In the genomic region with DNA sequence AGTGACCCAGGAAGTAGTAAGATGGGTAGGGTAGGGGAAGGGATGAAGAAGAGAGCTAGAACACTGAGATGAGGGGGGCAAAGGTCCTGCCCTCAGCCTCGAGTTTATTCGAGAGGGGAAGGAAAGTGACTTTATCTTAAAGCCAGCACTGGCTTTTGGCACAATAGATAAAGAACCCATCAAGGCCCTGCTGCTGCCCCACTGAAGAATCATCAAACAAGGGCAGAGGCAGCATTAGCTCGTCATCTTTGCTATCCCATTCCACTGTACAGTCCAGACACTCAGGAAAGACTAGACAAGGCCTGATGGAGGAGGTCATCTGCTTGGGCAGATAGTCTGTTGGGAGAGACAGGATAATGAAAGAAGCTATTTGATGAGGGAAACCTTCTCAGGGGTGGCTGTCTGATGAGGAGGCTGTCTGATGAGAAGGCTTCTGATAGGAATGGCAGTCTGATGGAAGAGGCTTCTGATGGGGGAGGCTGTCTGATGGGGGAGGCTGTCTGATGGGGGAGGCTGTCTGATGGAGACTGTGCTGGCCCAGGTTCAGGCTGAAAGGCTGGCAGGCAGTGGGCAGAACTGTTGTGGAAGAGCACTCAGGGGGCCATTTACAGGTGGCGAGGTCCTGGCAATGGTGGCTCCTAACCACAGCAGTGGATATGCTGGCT, we compare ENCODE assay signal across 12 mouse cellular contexts. TPM values are rescaled to one million over a fixed set of nuclear protein-coding genes. Genes with fewer than 3 reads are reported as not detected.
A peak's percentile ranks its signal among the peaks of the same experiment; 100 is the strongest.
DNase-seq lines count a peak whose midpoint lies in the region; ATAC-seq and TF ChIP-seq lines count a peak whose summit lies in the region.
"Had no signal": no experiment of that assay in that cellular context is flagged by ENCODE, and none has a peak within 500 bp of the region (broad histone marks: within the 10 kb centered on the region; RNA-seq: fewer than 3 reads in every experiment).

No protein-coding gene starts in this region.

- H3K4me2 ChIP-seq in midbrain, embryonic 11.5 days, result no peak overlapping the region
- H3K4me2 ChIP-seq in limb, embryonic 12.5 days, result no peak overlapping the region
- H3K4me2 ChIP-seq: hindbrain, embryonic 12.5 days had no signal

- TF ChIP-seq CTCF in small intestine, adult 2 months (IDR thresholded peaks at IDR 0.05; ENCODE audit: extremely low read depth, insufficient read length, insufficient replicate concordance, low read depth, low read length), result no peak

- H3K4me3 ChIP-seq in midbrain, embryonic 11.5 days (ENCODE audit: low read depth, low read length), result no peak overlapping the region
- no peak overlapping the region for H3K4me3 ChIP-seq in midbrain, embryonic 10.5 days
- H3K4me3 ChIP-seq in embryonic facial prominence, embryonic 10.5 days, result no peak overlapping the region
- H3K4me3 ChIP-seq in limb, embryonic 12.5 days (replicated peaks), result no peak overlapping the region
- no peak overlapping the region for H3K4me3 ChIP-seq in small intestine, adult 2 months (ENCODE audit: low read depth, low read length)
- H3K4me3 ChIP-seq: heart, adult 2 months; hindbrain, embryonic 12.5 days had no signal

- no peak overlapping the region for H3K27ac ChIP-seq in midbrain, embryonic 11.5 days (ENCODE audit: low read depth, low read length)
- no peak overlapping the region for H3K27ac ChIP-seq in midbrain, embryonic 10.5 days (replicated peaks)
- peak overlapping the region; percentile 44; the same call in 1 of the 2 replicates for H3K27ac ChIP-seq in embryonic facial prominence, embryonic 10.5 days (replicated peaks)
- peak overlapping the region; percentile 50; the same call in 1 of the 2 replicates for H3K27ac ChIP-seq in limb, embryonic 12.5 days
- H3K27ac ChIP-seq in small intestine, adult 2 months (ENCODE audit: insufficient read depth, low read depth, low read length), result peak overlapping the region; percentile 98
- H3K27ac ChIP-seq: heart, adult 2 months; hindbrain, embryonic 12.5 days had no signal

- no peaks in the 10 kb centered on the region for H3K36me3 ChIP-seq in midbrain, embryonic 11.5 days (ENCODE audit: control insufficient read depth, insufficient read depth, low read length)
- no peaks in the 10 kb centered on the region for H3K36me3 ChIP-seq in midbrain, embryonic 10.5 days
- H3K36me3 ChIP-seq in embryonic facial prominence, embryonic 10.5 days (replicated peaks), result no peaks in the 10 kb centered on the region
- no peaks in the 10 kb centered on the region for H3K36me3 ChIP-seq in limb, embryonic 12.5 days
- no peaks in the 10 kb centered on the region for H3K36me3 ChIP-seq in small intestine, adult 2 months (ENCODE audit: control insufficient read depth, insufficient read depth, low read length)
- H3K36me3 ChIP-seq: hindbrain, embryonic 12.5 days had no signal

- ATAC-seq in midbrain, embryonic 11.5 days (ENCODE audit: low FRiP score), result no peak
- ATAC-seq in limb, embryonic 12.5 days (ENCODE audit: insufficient number of reproducible peaks, insufficient read depth, low FRiP score, low TSS enrichment, low read depth), result no peak
- ATAC-seq: CD4-positive, CD25-positive, alpha-beta regulatory T cell, adult 4 months had no signal

- no peaks in the 10 kb centered on the region for H3K27me3 ChIP-seq in midbrain, embryonic 11.5 days (ENCODE audit: control insufficient read depth, insufficient read depth, low read length)
- no peaks in the 10 kb centered on the region for H3K27me3 ChIP-seq in midbrain, embryonic 10.5 days (ENCODE audit: low read depth, poor library complexity, severe bottlenecking)
- no peaks in the 10 kb centered on the region for H3K27me3 ChIP-seq in embryonic facial prominence, embryonic 10.5 days (replicated peaks; ENCODE audit: low read depth, poor library complexity, severe bottlenecking)
- H3K27me3 ChIP-seq in limb, embryonic 12.5 days, result peaks cover 7% of the 10 kb centered on the region
- H3K27me3 ChIP-seq in small intestine, adult 2 months (ENCODE audit: control insufficient read depth, insufficient read depth, low read length), result no peaks in the 10 kb centered on the region
- H3K27me3 ChIP-seq: hindbrain, embryonic 12.5 days had no signal

- no peaks in the 10 kb centered on the region for H3K4me1 ChIP-seq in midbrain, embryonic 11.5 days (ENCODE audit: control insufficient read depth, insufficient read depth, low read length)
- H3K4me1 ChIP-seq in midbrain, embryonic 10.5 days, result no peaks in the 10 kb centered on the region
- peaks cover 5% of the 10 kb centered on the region for H3K4me1 ChIP-seq in embryonic facial prominence, embryonic 10.5 days
- peaks cover 13% of the 10 kb centered on the region for H3K4me1 ChIP-seq in limb, embryonic 12.5 days (replicated peaks)
- peaks cover 40% of the 10 kb centered on the region for H3K4me1 ChIP-seq in small intestine, adult 2 months (ENCODE audit: control insufficient read depth, insufficient read depth, insufficient read length, low read length)
- H3K4me1 ChIP-seq: hindbrain, embryonic 12.5 days had no signal

- DNase-seq in midbrain, embryonic 11.5 days (ENCODE audit: low spot score, missing footprints), result peak; percentile 61
- DNase-seq in midbrain, embryonic 10.5 days (ENCODE audit: low spot score), result no peak
- DNase-seq in embryonic facial prominence, embryonic 10.5 days (ENCODE audit: low spot score), result no peak
- DNase-seq in gastrocnemius, postnatal 4 days (ENCODE audit: low spot score in 2 of 2), result no peak
- no peak for DNase-seq in adrenal gland, adult 18-20 months (ENCODE audit: low spot score in 2 of 2)
- DNase-seq in urinary bladder, adult 18-20 months (ENCODE audit: low spot score in 2 of 2), result no peak
- DNase-seq: cerebellum, adult 2 months had no signal

- 70% methylated on average over 4 of the region's 4 CpGs for WGBS in midbrain, embryonic 11.5 days
- WGBS in midbrain, embryonic 10.5 days, result 77% methylated on average over 4 of the region's 4 CpGs
- WGBS in embryonic facial prominence, embryonic 10.5 days, result 68% methylated on average over 4 of the region's 4 CpGs
- 69% methylated on average over 4 of the region's 4 CpGs for WGBS in limb, embryonic 12.5 days
- WGBS in small intestine, adult 2 months, result 45% methylated on average over 4 of the region's 4 CpGs

- no peak overlapping the region for H3K9ac ChIP-seq in midbrain, embryonic 11.5 days (ENCODE audit: low read length)
- no peak overlapping the region for H3K9ac ChIP-seq in limb, embryonic 12.5 days (replicated peaks)
- H3K9ac ChIP-seq: hindbrain, embryonic 12.5 days had no signal

- no peak for TF ChIP-seq POLR2A in small intestine, adult 2 months (IDR thresholded peaks at IDR 0.05; ENCODE audit: low read depth, low read length)

- H3K9me3 ChIP-seq in midbrain, embryonic 11.5 days (ENCODE audit: control insufficient read depth, low read length), result no peaks in the 10 kb centered on the region
- H3K9me3 ChIP-seq in midbrain, embryonic 10.5 days (replicated peaks), result no peaks in the 10 kb centered on the region
- no peaks in the 10 kb centered on the region for H3K9me3 ChIP-seq in embryonic facial prominence, embryonic 10.5 days
- no peaks in the 10 kb centered on the region for H3K9me3 ChIP-seq in limb, embryonic 12.5 days
- H3K9me3 ChIP-seq: hindbrain, embryonic 12.5 days had no signal

RNA-seq across cellular contexts. Expression of a gene that starts 9.3 kb away (rescaled TPM):
- 0.37 and 0.68 TPM in 2 replicates for polyA plus RNA-seq in midbrain, embryonic 11.5 days (2014; fragmentation: Nextera tagmentation; extraction: Ambion mirVana)
- 0.25 and 0.53 TPM in 2 replicates for polyA plus RNA-seq in midbrain, embryonic 10.5 days (2016; fragmentation: Nextera tagmentation; extraction: Ambion mirVana)
- polyA plus RNA-seq in embryonic facial prominence, embryonic 10.5 days (2016; fragmentation: Nextera tagmentation; extraction: Ambion mirVana), result 0.69 and 1.3 TPM in 2 replicates
- 1.2 and 1.3 TPM in 2 replicates for polyA plus RNA-seq in limb, embryonic 12.5 days (2016; fragmentation: Nextera tagmentation; extraction: Ambion mirVana)
- polyA plus RNA-seq in small intestine, adult 2 months (2012; rRNA removed), result 0.20 and 0.23 TPM in 2 replicates
- total RNA-seq in gastrocnemius, postnatal 4 days (2021), result under 1 TPM; 0.42 to 0.67 TPM
- total RNA-seq in adrenal gland, adult 18-20 months (2021), result under 1 TPM in 1 of 2 experiments, not detected in 1; 0.32 TPM

RNA-seq across cellular contexts. Expression of a gene that starts 31.7 kb away (rescaled TPM):
- 16.7 and 18.4 TPM in 2 replicates for polyA plus RNA-seq in midbrain, embryonic 11.5 days (2014; fragmentation: Nextera tagmentation; extraction: Ambion mirVana)
- 9.1 and 15.3 TPM in 2 replicates for polyA plus RNA-seq in midbrain, embryonic 10.5 days (2016; fragmentation: Nextera tagmentation; extraction: Ambion mirVana)
- polyA plus RNA-seq in embryonic facial prominence, embryonic 10.5 days (2016; fragmentation: Nextera tagmentation; extraction: Ambion mirVana), result 9.5 and 11.4 TPM in 2 replicates
- polyA plus RNA-seq in limb, embryonic 12.5 days (2016; fragmentation: Nextera tagmentation; extraction: Ambion mirVana), result 17.2 and 18.5 TPM in 2 replicates
- polyA plus RNA-seq in small intestine, adult 2 months (2012; rRNA removed), result 87.2 and 413 TPM in 2 replicates
- total RNA-seq in gastrocnemius, postnatal 4 days (2021), result 1 to 10 TPM; 6.7 to 9.8 TPM
- total RNA-seq in adrenal gland, adult 18-20 months (2021), result 1 to 10 TPM; 7.2 to 7.5 TPM

RNA-seq across cellular contexts. Expression of a gene that starts 47.0 kb away (rescaled TPM):
- polyA plus RNA-seq in midbrain, embryonic 11.5 days (2014; fragmentation: Nextera tagmentation; extraction: Ambion mirVana), result 137 and 160 TPM in 2 replicates
- polyA plus RNA-seq in midbrain, embryonic 10.5 days (2016; fragmentation: Nextera tagmentation; extraction: Ambion mirVana), result 128 and 133 TPM in 2 replicates
- 124 and 134 TPM in 2 replicates for polyA plus RNA-seq in embryonic facial prominence, embryonic 10.5 days (2016; fragmentation: Nextera tagmentation; extraction: Ambion mirVana)
- 147 and 150 TPM in 2 replicates for polyA plus RNA-seq in limb, embryonic 12.5 days (2016; fragmentation: Nextera tagmentation; extraction: Ambion mirVana)
- 2.1 and 3.9 TPM in 2 replicates for polyA plus RNA-seq in small intestine, adult 2 months (2012; rRNA removed)
- total RNA-seq in gastrocnemius, postnatal 4 days (2021), result 10 to 100 TPM; 80.8 to 86.3 TPM
- 10 to 100 TPM; 56.5 to 60.9 TPM for total RNA-seq in adrenal gland, adult 18-20 months (2021)

Comparison
In these comparisons a context has a peak if more than half of its experiments do, and no peak if none do; other contexts are left out.
1. H3K27ac ChIP-seq: peak in embryonic facial prominence, embryonic 10.5 days (single experiment), limb, embryonic 12.5 days (single experiment) and small intestine, adult 2 months (single experiment); none in midbrain, embryonic 11.5 days (single experiment) and midbrain, embryonic 10.5 days (single experiment).
2. RNA of a gene that starts 47.0 kb away (polyA plus RNA-seq): 147 to 150 TPM in limb, embryonic 12.5 days, 137 to 160 TPM in midbrain, embryonic 11.5 days, 124 to 134 TPM in embryonic facial prominence, embryonic 10.5 days and 128 to 133 TPM in midbrain, embryonic 10.5 days; 2.1 to 3.9 TPM in small intestine, adult 2 months; every median in the first group is over 10 times any median in the second.